Mouse (Mus musculus) midbrain, embryonic 14.5 days (tissue): ENCODE data around the gene Sh3bp4. TPM values are rescaled to one million over a fixed set of nuclear protein-coding genes. Genes with fewer than 3 reads are reported as not detected.

ENCODE experiments used
- ATAC-seq: fragments of 200-750 bp; cut with Nextera tagmentation; 2 replicates; pipeline ENCODE4 v1.8.0; 2017; ENCODE audit warnings: moderate number of reproducible peaks, moderate library complexity; ENCODE audit not compliant: low FRiP score, low TSS enrichment
- DNase-seq: peaks from one replicate; pipeline ENCODE4 v3.0.0-alpha.2; 2015
- H3K27ac ChIP-seq: fragments of 300-500 bp; sonication (generic); replicated peaks from 2 replicates; pipeline ENCODE4 v1.5.1; 2014; ENCODE audit warnings: mild to moderate bottlenecking, low read depth, low read length, moderate library complexity
- H3K27me3 ChIP-seq: fragments of 300-500 bp; sonication (generic); 2 replicates; pipeline ENCODE4 v1.6.1; 2014; ENCODE audit warnings: low read length, control low read depth, mixed read lengths; ENCODE audit not compliant: control insufficient read depth, insufficient read depth
- H3K36me3 ChIP-seq: fragments of 300-500 bp; sonication (generic); 2 replicates; pipeline ENCODE4 v1.6.1; 2014; ENCODE audit warnings: low read length, control low read depth; ENCODE audit not compliant: control insufficient read depth, insufficient read depth
- H3K4me1 ChIP-seq: fragments of 300-500 bp; sonication (generic); 2 replicates; pipeline ENCODE4 v1.6.1; 2014; ENCODE audit warnings: mild to moderate bottlenecking, antibody characterized with exemption, low read length, control low read depth; ENCODE audit not compliant: control insufficient read depth, insufficient read depth
- H3K4me2 ChIP-seq: fragments of 300-500 bp; sonication (generic); 2 replicates; pipeline ENCODE4 v1.6.1; 2014; ENCODE audit warnings: mild to moderate bottlenecking, low read length, moderate library complexity
- H3K4me3 ChIP-seq: fragments of 300-500 bp; sonication (generic); replicated peaks from 2 replicates; pipeline ENCODE4 v1.5.1; 2014; ENCODE audit warnings: low read depth, low read length
- H3K9ac ChIP-seq: fragments of 300-500 bp; sonication (generic); replicated peaks from 2 replicates; pipeline ENCODE4 v1.6.1; 2014; ENCODE audit warnings: mild to moderate bottlenecking, low read length, moderate library complexity
- H3K9me3 ChIP-seq: fragments of 300-500 bp; sonication (generic); 2 replicates; pipeline ENCODE4 v1.6.1; 2016; ENCODE audit warnings: low read length, control low read depth, mixed read lengths; ENCODE audit not compliant: control insufficient read depth
- WGBS: fragments of 180-500 bp; shearing (Covaris S2); extraction: QIAGEN DNeasy Blood & Tissue Kit; methylation state at CpG from one replicate; pipeline ENCODE4 v1.1.7; 2014; 5-methylcytosine and 5-hydroxymethylcytosine counted together
- polyA plus RNA-seq: library from polyadenylated mRNA; unstranded; fragments of >200 nt; fragmentation: Nextera tagmentation; extraction: Ambion mirVana; gene quantifications from 2 replicates; pipeline ENCODE4 v1.2.1, GENCODE M21; 2014

Sh3bp4 gene
- polyA plus RNA-seq, 1 experiment from 2014 or later = 10.6 TPM

DNA sequence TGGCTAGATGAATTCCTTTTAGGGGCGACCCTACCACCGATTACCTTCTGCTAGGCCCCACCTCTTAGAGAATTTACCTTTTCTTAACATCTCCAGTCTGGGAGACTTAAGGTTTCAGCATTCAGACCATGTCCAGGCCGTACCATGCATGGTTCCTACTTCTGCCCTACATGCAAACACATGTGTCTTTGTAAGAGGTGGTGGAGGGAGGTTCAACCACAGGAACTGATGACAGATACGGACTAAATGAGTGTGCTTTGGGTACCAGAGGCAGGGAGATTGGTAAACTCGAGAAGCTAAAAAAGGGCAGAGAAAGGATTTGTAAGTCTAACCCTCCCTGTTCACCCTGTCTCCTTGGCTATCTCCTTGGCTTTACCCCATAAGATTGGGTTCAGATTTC is 23.5 kb downstream of the Sh3bp4 start:
- ATAC-seq = no peak
- WGBS = 72% methylated on average over 5 of the region's 5 CpGs
- Histone ChIP-seq H3K4me2 (no peak overlapping the region), H3K36me3 (no peaks in the 10 kb centered on the region), H3K9ac (no peak overlapping the region), H3K4me1 (peaks cover 32% of the 10 kb centered on the region), H3K27me3 (0 out of 2 replicates have a peak, but pooled peaks cover 4% of the 10 kb centered on the region), H3K27ac (no peak overlapping the region), H3K4me3 (no peak overlapping the region), H3K9me3 (no peaks in the 10 kb centered on the region)
- no peak for DNase-seq

DNA sequence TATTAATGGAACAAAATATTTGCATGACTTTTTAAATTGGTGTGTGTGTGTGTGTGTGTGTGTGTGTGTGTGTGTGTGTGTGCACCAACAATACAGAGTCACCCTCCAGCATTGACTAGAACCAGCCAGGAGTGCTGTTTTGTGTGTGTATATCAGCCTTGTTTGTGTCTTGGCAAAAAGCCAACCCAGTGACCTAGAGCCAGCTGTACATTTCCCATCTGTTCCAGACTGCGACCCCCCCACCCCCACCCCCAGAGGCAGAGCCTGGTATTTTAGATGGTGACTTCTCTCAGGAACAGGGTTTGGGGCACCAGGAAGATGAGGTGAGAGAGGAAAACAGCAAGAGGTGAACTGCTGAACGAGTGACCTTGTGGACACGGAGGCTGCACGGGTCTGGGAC is 24.2 kb downstream of the Sh3bp4 start:
- Histone ChIP-seq H3K9me3 (no peaks in the 10 kb centered on the region), H3K27me3 (0 out of 2 replicates have a peak, but pooled peaks cover 4% of the 10 kb centered on the region), H3K27ac (no peak overlapping the region), H3K9ac (no peak overlapping the region), H3K4me3 (no peak overlapping the region), H3K36me3 (no peaks in the 10 kb centered on the region), H3K4me2 (no peak overlapping the region), H3K4me1 (peaks cover 32% of the 10 kb centered on the region)
- WGBS = 68% methylated on average over 4 of the region's 4 CpGs
- DNase-seq (no peak), ATAC-seq (no peak)

DNA sequence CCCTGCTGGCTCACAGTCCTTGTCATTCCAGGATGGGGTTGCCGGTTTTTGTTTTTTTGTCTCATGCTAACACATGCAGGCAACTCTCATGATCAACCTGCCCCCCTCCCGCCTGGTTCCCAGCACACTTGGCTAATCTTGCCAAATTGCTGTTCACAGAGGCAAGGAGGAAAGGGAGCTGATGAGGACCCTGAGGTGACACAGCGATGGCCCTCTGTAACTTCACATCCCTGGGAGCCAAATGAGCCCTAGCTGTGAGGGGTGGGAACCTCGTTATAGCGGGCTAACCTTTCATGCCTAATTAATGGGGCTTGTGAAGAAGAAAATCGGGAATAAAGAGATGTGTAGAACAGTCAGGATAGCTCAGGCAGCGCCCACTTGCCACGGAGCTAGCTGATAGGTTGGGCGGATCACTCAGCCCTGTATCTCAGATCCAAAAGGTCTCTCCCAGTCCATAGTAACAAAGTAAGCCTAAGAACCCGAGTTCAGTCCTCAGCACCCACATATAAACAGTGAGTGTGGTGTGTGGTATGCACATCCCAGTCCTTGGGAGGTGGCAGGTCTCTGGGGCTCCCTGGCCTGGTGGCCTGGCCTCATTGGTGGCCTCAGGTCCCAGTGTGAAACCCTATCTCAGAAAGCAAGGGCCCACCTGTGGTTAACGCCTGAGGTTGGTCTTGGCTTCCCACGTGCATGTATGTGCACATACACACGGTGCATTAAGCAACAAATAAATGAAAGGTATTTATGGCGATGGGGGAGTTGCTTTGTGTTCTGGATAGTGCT is 25.6 kb downstream of the Sh3bp4 start:
- Histone ChIP-seq H3K27me3 (0 out of 2 replicates have a peak, but pooled peaks cover 4% of the 10 kb centered on the region), H3K27ac (no peak overlapping the region), H3K4me2 (no peak overlapping the region), H3K36me3 (no peaks in the 10 kb centered on the region), H3K9me3 (no peaks in the 10 kb centered on the region), H3K4me1 (peaks cover 32% of the 10 kb centered on the region), H3K4me3 (no peak overlapping the region), H3K9ac (no peak overlapping the region)
- DNase-seq (no peak), ATAC-seq (no peak)
- whole genome bisulfite sequencing = 19% methylated on average over 14 of the region's 14 CpGs

DNA sequence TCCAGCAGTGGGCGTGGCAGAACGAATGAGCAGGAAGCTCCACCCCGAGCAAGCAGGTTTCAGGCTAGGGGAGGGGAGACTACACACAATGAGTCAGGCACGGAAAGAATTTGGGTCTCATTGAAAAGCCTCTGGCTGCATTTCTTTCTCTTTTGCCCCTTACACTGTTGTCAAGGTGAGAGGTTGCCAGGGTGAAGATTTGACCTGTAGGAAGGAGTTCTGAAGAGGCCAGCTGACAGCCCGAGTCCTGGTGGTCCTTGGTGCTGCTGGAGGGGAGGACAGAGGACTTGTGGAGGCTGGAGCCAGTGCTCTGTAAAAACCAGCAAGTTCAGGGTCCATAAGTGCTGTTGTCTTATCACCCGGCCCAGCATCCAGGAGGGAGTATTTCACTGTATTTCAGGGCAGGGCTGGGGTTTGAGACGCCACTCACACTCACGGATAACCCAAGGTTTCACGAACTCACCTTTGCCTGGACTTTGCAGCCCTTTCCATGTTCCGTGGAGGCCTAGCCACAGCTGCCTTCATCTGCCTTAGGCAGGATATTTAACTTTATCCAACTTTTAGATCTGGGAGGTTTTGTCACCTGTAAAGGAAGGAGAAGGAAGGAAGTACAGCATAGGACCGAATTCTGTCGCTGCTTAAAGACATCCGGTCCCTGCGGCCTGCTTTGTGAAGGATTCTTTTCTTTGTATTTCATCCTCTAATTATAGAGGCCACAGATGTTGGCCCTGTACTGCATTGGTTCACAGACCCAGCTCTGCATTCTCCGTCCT is 32.2 kb downstream of the Sh3bp4 start:
- Histone ChIP-seq H3K9me3 (no peaks in the 10 kb centered on the region), H3K27ac (no peak overlapping the region), H3K27me3 (no peaks in the 10 kb centered on the region), H3K4me2 (no peak overlapping the region), H3K4me3 (no peak overlapping the region), H3K36me3 (no peaks in the 10 kb centered on the region), H3K9ac (no peak overlapping the region), H3K4me1 (0 out of 2 replicates have a peak, but pooled peaks cover 3% of the 10 kb centered on the region)
- ATAC-seq = no peak
- WGBS = 35% methylated on average over 13 of the region's 15 CpGs
- DNase-seq = no peak

DNA sequence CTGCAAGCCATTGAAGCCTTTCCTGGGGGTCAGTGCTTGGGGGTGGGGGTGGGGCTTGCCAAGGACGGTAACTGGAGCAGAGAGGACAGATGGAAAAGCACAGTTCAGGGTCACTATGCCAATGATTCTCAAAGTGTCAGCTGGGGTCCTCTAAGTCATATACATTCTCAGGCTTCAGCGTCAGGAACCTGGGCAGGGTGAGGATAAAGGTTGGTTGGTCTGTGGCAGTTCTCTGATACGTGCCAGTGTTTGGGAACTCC is 32.7 kb downstream of the Sh3bp4 start:
- Histone ChIP-seq H3K4me1 (0 out of 2 replicates have a peak, but pooled peaks cover 3% of the 10 kb centered on the region), H3K27ac (no peak overlapping the region), H3K4me3 (no peak overlapping the region), H3K36me3 (no peaks in the 10 kb centered on the region), H3K9ac (no peak overlapping the region), H3K27me3 (no peaks in the 10 kb centered on the region), H3K4me2 (no peak overlapping the region), H3K9me3 (no peaks in the 10 kb centered on the region)
- DNase-seq = no peak
- WGBS = 28% methylated on average over 3 of the region's 3 CpGs
- ATAC-seq = no peak

DNA sequence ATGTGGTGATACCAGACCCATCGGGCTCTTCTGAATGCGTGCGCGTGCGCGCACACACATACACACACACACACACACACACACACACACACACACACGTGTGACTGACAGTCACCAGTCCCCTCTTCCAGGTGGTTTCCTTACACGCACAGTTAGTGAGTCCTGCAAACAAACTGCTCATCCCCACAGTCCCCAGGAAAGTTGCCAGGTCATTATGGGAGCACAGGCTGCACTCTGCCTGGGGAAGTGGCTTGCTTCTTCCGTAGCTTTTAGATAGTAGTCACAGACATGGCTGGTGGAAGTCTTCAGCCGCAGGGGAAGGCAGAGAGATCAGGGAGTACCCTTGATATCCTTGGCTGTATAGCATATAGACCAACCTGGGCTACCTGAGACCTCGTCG is 33.3 kb downstream of the Sh3bp4 start:
- no peak overlapping the region for H3K4me2 ChIP-seq
- ATAC-seq = no peak
- H3K4me1 ChIP-seq = 0 out of 2 replicates have a peak, but pooled peaks cover 7% of the 10 kb centered on the region
- no peaks in the 10 kb centered on the region for H3K9me3 ChIP-seq
- WGBS = 89% methylated on average over 12 of the region's 12 CpGs
- no peak for DNase-seq
- no peaks in the 10 kb centered on the region for H3K36me3 ChIP-seq
- H3K27ac ChIP-seq = no peak overlapping the region
- no peak overlapping the region for H3K9ac ChIP-seq
- no peaks in the 10 kb centered on the region for H3K27me3 ChIP-seq
- no peak overlapping the region for H3K4me3 ChIP-seq

GRCm38 (mm10) chr1:89104066-89104765 is 34.0 kb downstream of the Sh3bp4 start:
- WGBS = 84% methylated on average over 13 of the region's 13 CpGs
- Histone ChIP-seq H3K36me3 (no peaks in the 10 kb centered on the region), H3K9me3 (no peaks in the 10 kb centered on the region), H3K27me3 (no peaks in the 10 kb centered on the region), H3K4me2 (no peak overlapping the region), H3K9ac (no peak overlapping the region), H3K4me1 (0 out of 2 replicates have a peak, but pooled peaks cover 10% of the 10 kb centered on the region), H3K27ac (no peak overlapping the region), H3K4me3 (no peak overlapping the region)
- no peak for ATAC-seq
- no peak for DNase-seq

DNA sequence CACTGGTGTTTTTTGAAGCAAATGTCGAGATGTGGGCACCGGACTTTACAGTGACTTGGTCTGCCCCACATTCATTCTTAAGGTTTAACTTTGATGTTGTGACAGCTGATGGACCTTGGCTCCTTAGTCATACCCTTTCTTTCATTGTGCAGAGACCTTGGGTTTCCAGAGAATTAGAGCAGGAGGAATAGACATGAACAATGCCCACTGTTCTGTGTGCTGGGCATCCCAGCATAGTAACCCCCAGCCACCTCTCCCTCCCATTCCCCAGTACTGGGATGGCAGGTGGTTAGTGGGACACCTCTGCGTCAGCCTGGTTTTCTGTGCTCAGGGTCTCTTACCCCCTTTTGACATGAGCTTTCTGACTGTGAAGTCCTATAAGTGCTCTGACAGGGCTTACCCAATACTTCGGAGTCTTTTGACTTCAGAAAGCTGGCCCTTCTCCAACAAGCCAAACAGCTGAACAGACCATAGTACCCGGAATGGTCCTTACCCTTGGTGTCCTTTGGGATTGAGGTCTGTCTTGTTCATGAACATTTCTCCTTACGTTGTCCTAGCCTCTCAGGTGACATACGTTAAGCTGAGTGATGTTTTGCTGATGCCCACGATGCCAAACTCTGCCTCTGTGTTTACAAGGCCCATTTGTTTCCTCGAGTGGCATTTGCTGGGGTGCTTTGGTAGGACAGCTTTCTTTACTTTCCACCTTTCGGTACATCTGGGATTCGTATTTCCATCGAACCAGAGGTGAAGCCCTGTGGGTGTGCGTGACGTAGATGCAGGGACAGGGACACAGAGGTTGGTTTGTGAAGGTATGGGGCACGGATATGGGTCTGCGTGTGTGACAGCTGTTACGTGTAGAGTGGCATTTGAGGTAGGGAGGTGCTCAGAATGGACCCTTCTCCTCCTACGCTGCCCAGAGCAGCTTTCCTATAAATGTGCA is 35.9 kb downstream of the Sh3bp4 start:
- H3K4me2 ChIP-seq = no peak overlapping the region
- H3K9me3 ChIP-seq = no peaks in the 10 kb centered on the region
- 0 out of 2 replicates have a peak, but pooled peaks cover 10% of the 10 kb centered on the region for H3K4me1 ChIP-seq
- 91% methylated on average over 18 of the region's 18 CpGs for WGBS
- no peaks in the 10 kb centered on the region for H3K27me3 ChIP-seq
- no peak overlapping the region for H3K9ac ChIP-seq
- H3K36me3 ChIP-seq = no peaks in the 10 kb centered on the region
- ATAC-seq (no peak), DNase-seq (no peak)
- no peak overlapping the region for H3K27ac ChIP-seq
- H3K4me3 ChIP-seq = no peak overlapping the region
